ENCODE assay signal across 18 mouse cellular contexts in genomic region chr13:83131129-83131981, GRCm38 (mm10).
DNase-seq lines count a peak whose midpoint lies in the region; ATAC-seq lines count a peak whose summit lies in the region.
"Had no signal": no experiment of that assay in that cellular context is flagged by ENCODE, and none has a peak within 500 bp of the region (broad histone marks: within the 10 kb centered on the region; RNA-seq: fewer than 3 reads in every experiment).

No protein-coding gene starts in this region.

- H3K4me1 ChIP-seq in neural tube, embryonic 11.5 days (ENCODE audit: control insufficient read depth, insufficient read depth, low read length), result no peaks in the 10 kb centered on the region
- H3K4me1 ChIP-seq in neural tube, embryonic 15.5 days, result no peaks in the 10 kb centered on the region
- peaks cover 10% of the 10 kb centered on the region for H3K4me1 ChIP-seq in forebrain, embryonic 12.5 days
- peaks cover 31% of the 10 kb centered on the region for H3K4me1 ChIP-seq in midbrain, embryonic 10.5 days
- H3K4me1 ChIP-seq: kidney, embryonic 15.5 days; liver, embryonic 13.5 days had no signal

- H3K4me2 ChIP-seq in neural tube, embryonic 11.5 days (ENCODE audit: low read depth), result no peak overlapping the region
- no peak overlapping the region for H3K4me2 ChIP-seq in neural tube, embryonic 15.5 days
- no peak overlapping the region for H3K4me2 ChIP-seq in forebrain, embryonic 12.5 days
- H3K4me2 ChIP-seq: heart, embryonic 11.5 days; kidney, embryonic 15.5 days; liver, embryonic 13.5 days had no signal

- H3K27me3 ChIP-seq in neural tube, embryonic 11.5 days (ENCODE audit: control insufficient read depth, insufficient read depth, low read length), result no peaks in the 10 kb centered on the region
- 0 out of 2 replicates have a peak, but pooled peaks cover 2% of the 10 kb centered on the region for H3K27me3 ChIP-seq in neural tube, embryonic 15.5 days (replicated peaks)
- H3K27me3 ChIP-seq in forebrain, embryonic 12.5 days, result no peaks in the 10 kb centered on the region
- H3K27me3 ChIP-seq in midbrain, embryonic 10.5 days (ENCODE audit: low read depth, poor library complexity, severe bottlenecking), result peaks cover 10% of the 10 kb centered on the region; the same call in 1 of the 2 replicates
- no peaks in the 10 kb centered on the region for H3K27me3 ChIP-seq in splenic B cell, adult 2 months (ENCODE audit: control insufficient read depth, insufficient read depth, low read length, poor library complexity, severe bottlenecking)
- H3K27me3 ChIP-seq: kidney, embryonic 15.5 days; liver, embryonic 13.5 days had no signal

- 35% methylated on average over 7 of the region's 7 CpGs for WGBS in neural tube, embryonic 11.5 days
- WGBS in neural tube, embryonic 15.5 days, result 24% methylated on average over 7 of the region's 7 CpGs
- WGBS in forebrain, embryonic 12.5 days, result 9% methylated on average over 7 of the region's 7 CpGs
- 18% methylated on average over 7 of the region's 7 CpGs for WGBS in midbrain, embryonic 10.5 days

- no peak for ATAC-seq in neural tube, embryonic 11.5 days (ENCODE audit: insufficient read depth, low FRiP score, low TSS enrichment)
- no peak for ATAC-seq in neural tube, embryonic 15.5 days (ENCODE audit: low FRiP score)
- peak; percentile 36; the same call in 1 of the 2 replicates for ATAC-seq in forebrain, embryonic 12.5 days (ENCODE audit: low FRiP score)
- no peak; the same call in 1 of the 2 replicates for ATAC-seq in cerebellum, adult (ENCODE audit: insufficient number of reproducible peaks, low FRiP score, low TSS enrichment)

- H3K27ac ChIP-seq in neural tube, embryonic 11.5 days (ENCODE audit: low read depth, low read length), result no peak overlapping the region
- no peak overlapping the region for H3K27ac ChIP-seq in neural tube, embryonic 15.5 days (replicated peaks)
- no peak overlapping the region for H3K27ac ChIP-seq in forebrain, embryonic 12.5 days
- 0 out of 2 replicates have a peak overlapping the region, but pooled peaks have one; percentile 13 for H3K27ac ChIP-seq in midbrain, embryonic 10.5 days (replicated peaks)
- H3K27ac ChIP-seq: kidney, embryonic 15.5 days; liver, embryonic 13.5 days had no signal

- intact Hi-C loops in left cerebral cortex, postnatal 36 days (cut with DNase I), result no loop called here

- H3K9me3 ChIP-seq in neural tube, embryonic 11.5 days (ENCODE audit: control insufficient read depth, low read length), result no peaks in the 10 kb centered on the region
- no peaks in the 10 kb centered on the region for H3K9me3 ChIP-seq in neural tube, embryonic 15.5 days (replicated peaks)
- no peaks in the 10 kb centered on the region for H3K9me3 ChIP-seq in forebrain, embryonic 12.5 days
- no peaks in the 10 kb centered on the region for H3K9me3 ChIP-seq in midbrain, embryonic 10.5 days (replicated peaks)
- H3K9me3 ChIP-seq: G1E; kidney, embryonic 15.5 days; liver, embryonic 13.5 days had no signal

- no peaks in the 10 kb centered on the region for H3K36me3 ChIP-seq in neural tube, embryonic 11.5 days (ENCODE audit: control insufficient read depth, insufficient read depth, low read length)
- no peaks in the 10 kb centered on the region for H3K36me3 ChIP-seq in neural tube, embryonic 15.5 days
- no peaks in the 10 kb centered on the region for H3K36me3 ChIP-seq in forebrain, embryonic 12.5 days (replicated peaks)
- no peaks in the 10 kb centered on the region for H3K36me3 ChIP-seq in midbrain, embryonic 10.5 days
- H3K36me3 ChIP-seq in splenic B cell, adult 2 months (ENCODE audit: control insufficient read depth, insufficient read depth, low read length, poor library complexity, severe bottlenecking), result no peaks in the 10 kb centered on the region
- H3K36me3 ChIP-seq: G1E; kidney, embryonic 15.5 days; liver, embryonic 13.5 days had no signal

- no peak overlapping the region for H3K9ac ChIP-seq in neural tube, embryonic 11.5 days (ENCODE audit: low read length)
- no peak overlapping the region for H3K9ac ChIP-seq in neural tube, embryonic 15.5 days (replicated peaks)
- no peak overlapping the region for H3K9ac ChIP-seq in forebrain, embryonic 12.5 days
- H3K9ac ChIP-seq: kidney, embryonic 15.5 days; liver, embryonic 13.5 days had no signal

- no peak overlapping the region for H3K4me3 ChIP-seq in neural tube, embryonic 11.5 days (ENCODE audit: low read depth, low read length)
- no peak overlapping the region for H3K4me3 ChIP-seq in neural tube, embryonic 15.5 days (replicated peaks)
- H3K4me3 ChIP-seq in forebrain, embryonic 12.5 days (replicated peaks), result no peak overlapping the region
- H3K4me3 ChIP-seq in midbrain, embryonic 10.5 days, result no peak overlapping the region
- H3K4me3 ChIP-seq: kidney, embryonic 15.5 days; liver, embryonic 13.5 days had no signal

- DNase-seq in neural tube, embryonic 11.5 days (ENCODE audit: low spot score), result peak; percentile 9
- peak; percentile 38 for DNase-seq in midbrain, embryonic 10.5 days (ENCODE audit: low spot score)
- peak; percentile 7 for DNase-seq in splenic B cell, adult 2 months (ENCODE audit: low read depth, low spot score)
- DNase-seq in spleen, postnatal 14 days (ENCODE audit: low spot score in 2 of 2), result no peak
- DNase-seq in left cerebral cortex, postnatal 36 days (ENCODE audit: low spot score in 2 of 2), result no peak
- DNase-seq: adrenal gland, postnatal 14 days; cerebellum, postnatal 36 days; gastrocnemius, postnatal 14 days; layer of hippocampus, adult 9-11 months; left cerebral cortex, postnatal 4 days; liver, embryonic 13.5 days; lung, postnatal 10 days had no signal

Comparison
In these comparisons a context has a peak if more than half of its experiments do, and no peak if none do; other contexts are left out.
1. DNase-seq: peak in neural tube, embryonic 11.5 days (single experiment), midbrain, embryonic 10.5 days (single experiment) and splenic B cell, adult 2 months (single experiment); none in spleen, postnatal 14 days (0 of 2) and left cerebral cortex, postnatal 36 days (0 of 2).